Mouse (Mus musculus): ENCODE data around the gene Cuedc1.

Gene Cuedc1

GRCm38 (mm10) chr11:88148638-88149279, 50.9 kb downstream of the Cuedc1 start:
- no peak for DNase-seq

GRCm38 (mm10) chr11:88151379-88152155, 53.7 kb downstream of the Cuedc1 start:
- no peak for DNase-seq

- DNase-seq, result no peak
Measured at GRCm38 (mm10) chr11:88153880-88154279, 56.0 kb downstream of the Cuedc1 start.

- DNase-seq, result no peak
Measured at GRCm38 (mm10) chr11:88154500-88154899, 56.6 kb downstream of the Cuedc1 start.

- DNase-seq, result no peak
Measured at GRCm38 (mm10) chr11:88155451-88155850, 57.6 kb downstream of the Cuedc1 start.

- DNase-seq, result no peak
Measured at GRCm38 (mm10) chr11:88155998-88156397, 58.1 kb downstream of the Cuedc1 start.

- DNase-seq, result no peak
Measured at GRCm38 (mm10) chr11:88156403-88156802, 58.5 kb downstream of the Cuedc1 start.

- DNase-seq, result no peak
Measured at GRCm38 (mm10) chr11:88158842-88159246, 61.0 kb downstream of the Cuedc1 start.

GRCm38 (mm10) chr11:88159389-88159788, 61.5 kb downstream of the Cuedc1 start:
- DNase-seq, result no peak

GRCm38 (mm10) chr11:88160316-88160715, 62.5 kb downstream of the Cuedc1 start:
- no peak for DNase-seq

- DNase-seq, result peak; percentile 61
Measured at GRCm38 (mm10) chr11:88161051-88161581, 63.3 kb downstream of the Cuedc1 start.

- peak; percentile 85 for DNase-seq
Measured at GRCm38 (mm10) chr11:88161651-88162362, 63.9 kb downstream of the Cuedc1 start.

- no peak for DNase-seq
Measured at GRCm38 (mm10) chr11:88162740-88163139, 64.9 kb downstream of the Cuedc1 start.

- no peak for DNase-seq
Measured at GRCm38 (mm10) chr11:88164213-88164723, 66.4 kb downstream of the Cuedc1 start.

- no peak for DNase-seq
Measured at GRCm38 (mm10) chr11:88164801-88165377, 67.0 kb downstream of the Cuedc1 start.

GRCm38 (mm10) chr11:88165683-88166364, 68.0 kb downstream of the Cuedc1 start:
- no peak for DNase-seq

- no peak for DNase-seq
Measured at GRCm38 (mm10) chr11:88166471-88166870, 68.6 kb downstream of the Cuedc1 start.

- DNase-seq, result no peak
Measured at GRCm38 (mm10) chr11:88168611-88169010, 70.8 kb downstream of the Cuedc1 start.

GRCm38 (mm10) chr11:88169531-88170040, 71.7 kb downstream of the Cuedc1 start:
- DNase-seq, result no peak

GRCm38 (mm10) chr11:88170606-88171005, 72.7 kb downstream of the Cuedc1 start:
- no peak for DNase-seq

GRCm38 (mm10) chr11:88171876-88172442, 74.1 kb downstream of the Cuedc1 start:
- no peak for DNase-seq

Data from right cerebral cortex, adult 18-20 months (tissue).